Mouse (Mus musculus): Measurements from ENCODE around the gene Gtpbp10. TPM values are rescaled to one million over a fixed set of nuclear protein-coding genes. Genes with fewer than 3 reads are reported as not detected.

Gene Gtpbp10
- polyA plus RNA-seq, 1 experiment from 2014 or later: 22.0 TPM

GRCm38 (mm10) chr5:5507701-5508225 is 51.6 kb downstream of the Gtpbp10 start:
- Histone ChIP-seq H3K9me3 (ENCODE audit: control insufficient read depth, low read length) (no peaks in the 10 kb centered on the region), H3K27me3 (ENCODE audit: control insufficient read depth, insufficient read depth, low read length) (no peaks in the 10 kb centered on the region), H3K4me1 (replicated peaks; ENCODE audit: control insufficient read depth, insufficient read depth, low read length) (0 out of 2 replicates have a peak, but pooled peaks cover 4% of the 10 kb centered on the region), H3K9ac (no peak overlapping the region; the same call in 1 of the 2 replicates), H3K36me3 (replicated peaks; ENCODE audit: control insufficient read depth, insufficient read depth) (no peaks in the 10 kb centered on the region), H3K4me2 (replicated peaks) (peak overlapping the region; percentile 32), H3K27ac (no peak overlapping the region), H3K4me3 (replicated peaks; ENCODE audit: low read length) (no peak overlapping the region)
- DNase-seq (ENCODE audit: low spot score): peak; percentile 78
- WGBS: 22% methylated on average over 20 of the region's 20 CpGs
- ATAC-seq (ENCODE audit: low FRiP score): peak; percentile 82

- Histone ChIP-seq H3K4me3 (replicated peaks; ENCODE audit: low read length) (no peak overlapping the region), H3K36me3 (replicated peaks; ENCODE audit: control insufficient read depth, insufficient read depth) (no peaks in the 10 kb centered on the region), H3K27me3 (ENCODE audit: control insufficient read depth, insufficient read depth, low read length) (no peaks in the 10 kb centered on the region), H3K4me2 (replicated peaks) (no peak overlapping the region), H3K4me1 (replicated peaks; ENCODE audit: control insufficient read depth, insufficient read depth, low read length) (0 out of 2 replicates have a peak, but pooled peaks cover 4% of the 10 kb centered on the region), H3K9ac (no peak overlapping the region), H3K9me3 (ENCODE audit: control insufficient read depth, low read length) (no peaks in the 10 kb centered on the region), H3K27ac (no peak overlapping the region)
- DNase-seq (ENCODE audit: low spot score): no peak
- ATAC-seq (ENCODE audit: low FRiP score): no peak
- WGBS: 83% methylated on average over 13 of the region's 13 CpGs
Observed at GRCm38 (mm10) chr5:5504456-5504855, 54.9 kb downstream of the Gtpbp10 start.

- Histone ChIP-seq H3K9ac (no peak overlapping the region), H3K9me3 (ENCODE audit: control insufficient read depth, low read length) (no peaks in the 10 kb centered on the region), H3K4me1 (replicated peaks; ENCODE audit: control insufficient read depth, insufficient read depth, low read length) (0 out of 2 replicates have a peak, but pooled peaks cover 4% of the 10 kb centered on the region), H3K27ac (no peak overlapping the region), H3K36me3 (replicated peaks; ENCODE audit: control insufficient read depth, insufficient read depth) (no peaks in the 10 kb centered on the region), H3K4me3 (replicated peaks; ENCODE audit: low read length) (no peak overlapping the region), H3K27me3 (ENCODE audit: control insufficient read depth, insufficient read depth, low read length) (no peaks in the 10 kb centered on the region), H3K4me2 (replicated peaks) (no peak overlapping the region)
- DNase-seq (ENCODE audit: low spot score) (no peak), ATAC-seq (ENCODE audit: low FRiP score) (no peak)
- 82% methylated on average over 4 of the region's 4 CpGs for WGBS
Observed at GRCm38 (mm10) chr5:5503381-5503780, 56.0 kb downstream of the Gtpbp10 start.

GRCm38 (mm10) chr5:5501583-5501982 is 57.8 kb downstream of the Gtpbp10 start:
- Histone ChIP-seq H3K27ac (no peak overlapping the region), H3K9me3 (ENCODE audit: control insufficient read depth, low read length) (no peaks in the 10 kb centered on the region), H3K27me3 (ENCODE audit: control insufficient read depth, insufficient read depth, low read length) (no peaks in the 10 kb centered on the region), H3K4me2 (replicated peaks) (no peak overlapping the region), H3K4me1 (replicated peaks; ENCODE audit: control insufficient read depth, insufficient read depth, low read length) (no peaks in the 10 kb centered on the region), H3K4me3 (replicated peaks; ENCODE audit: low read length) (no peak overlapping the region), H3K36me3 (replicated peaks; ENCODE audit: control insufficient read depth, insufficient read depth) (no peaks in the 10 kb centered on the region), H3K9ac (no peak overlapping the region)
- no peak for DNase-seq (ENCODE audit: low spot score)
- ATAC-seq (ENCODE audit: low FRiP score): no peak
- WGBS: 78% methylated on average over 2 of the region's 2 CpGs

GRCm38 (mm10) chr5:5496393-5496792 is 62.9 kb downstream of the Gtpbp10 start:
- Histone ChIP-seq H3K27me3 (ENCODE audit: control insufficient read depth, insufficient read depth, low read length) (no peaks in the 10 kb centered on the region), H3K4me3 (replicated peaks; ENCODE audit: low read length) (no peak overlapping the region), H3K36me3 (replicated peaks; ENCODE audit: control insufficient read depth, insufficient read depth) (no peaks in the 10 kb centered on the region), H3K27ac (no peak overlapping the region), H3K9me3 (ENCODE audit: control insufficient read depth, low read length) (no peaks in the 10 kb centered on the region), H3K4me2 (replicated peaks) (no peak overlapping the region), H3K4me1 (replicated peaks; ENCODE audit: control insufficient read depth, insufficient read depth, low read length) (no peaks in the 10 kb centered on the region), H3K9ac (no peak overlapping the region)
- no peak for ATAC-seq (ENCODE audit: low FRiP score)
- WGBS: 50% methylated on average over 3 of the region's 3 CpGs
- no peak for DNase-seq (ENCODE audit: low spot score)

GRCm38 (mm10) chr5:5495042-5495441 is 64.3 kb downstream of the Gtpbp10 start:
- 91% methylated on average over 4 of the region's 4 CpGs for WGBS
- Histone ChIP-seq H3K36me3 (replicated peaks; ENCODE audit: control insufficient read depth, insufficient read depth) (no peaks in the 10 kb centered on the region), H3K4me1 (replicated peaks; ENCODE audit: control insufficient read depth, insufficient read depth, low read length) (no peaks in the 10 kb centered on the region), H3K9me3 (ENCODE audit: control insufficient read depth, low read length) (no peaks in the 10 kb centered on the region), H3K27ac (no peak overlapping the region), H3K27me3 (ENCODE audit: control insufficient read depth, insufficient read depth, low read length) (no peaks in the 10 kb centered on the region), H3K9ac (no peak overlapping the region), H3K4me2 (replicated peaks) (no peak overlapping the region), H3K4me3 (replicated peaks; ENCODE audit: low read length) (no peak overlapping the region)
- DNase-seq (ENCODE audit: low spot score) (no peak), ATAC-seq (ENCODE audit: low FRiP score) (peak; percentile 32; the same call in 1 of the 2 replicates)

- Histone ChIP-seq H3K4me2 (replicated peaks) (no peak overlapping the region), H3K27me3 (ENCODE audit: control insufficient read depth, insufficient read depth, low read length) (no peaks in the 10 kb centered on the region), H3K4me1 (replicated peaks; ENCODE audit: control insufficient read depth, insufficient read depth, low read length) (no peaks in the 10 kb centered on the region), H3K4me3 (replicated peaks; ENCODE audit: low read length) (no peak overlapping the region), H3K9ac (no peak overlapping the region), H3K36me3 (replicated peaks; ENCODE audit: control insufficient read depth, insufficient read depth) (no peaks in the 10 kb centered on the region), H3K27ac (no peak overlapping the region), H3K9me3 (ENCODE audit: control insufficient read depth, low read length) (no peaks in the 10 kb centered on the region)
- DNase-seq (ENCODE audit: low spot score) (peak; percentile 83), ATAC-seq (ENCODE audit: low FRiP score) (peak; percentile 65; the same call in 1 of the 2 replicates)
- 44% methylated on average over 16 of the region's 16 CpGs for WGBS
Observed at GRCm38 (mm10) chr5:5494269-5495005, 64.9 kb downstream of the Gtpbp10 start.

GRCm38 (mm10) chr5:5492163-5492562 is 67.2 kb downstream of the Gtpbp10 start:
- ATAC-seq (ENCODE audit: low FRiP score) (no peak), DNase-seq (ENCODE audit: low spot score) (no peak)
- Histone ChIP-seq H3K4me1 (replicated peaks; ENCODE audit: control insufficient read depth, insufficient read depth, low read length) (no peaks in the 10 kb centered on the region), H3K4me2 (replicated peaks) (no peak overlapping the region), H3K27me3 (ENCODE audit: control insufficient read depth, insufficient read depth, low read length) (no peaks in the 10 kb centered on the region), H3K9ac (no peak overlapping the region), H3K27ac (no peak overlapping the region), H3K4me3 (replicated peaks; ENCODE audit: low read length) (no peak overlapping the region), H3K36me3 (replicated peaks; ENCODE audit: control insufficient read depth, insufficient read depth) (no peaks in the 10 kb centered on the region), H3K9me3 (ENCODE audit: control insufficient read depth, low read length) (no peaks in the 10 kb centered on the region)
- WGBS: 97% methylated on average over 4 of the region's 4 CpGs

Measured in hindbrain, embryonic 14.5 days (tissue).